Mouse (Mus musculus) lung, postnatal 0 days (tissue): Measurements from ENCODE around the gene Cacna1d.

Experiments
- CTCF ChIP-seq: IDR thresholded peaks from 2 replicates; pipeline ENCODE4 v1.5.1; 2016; ENCODE audit warnings: antibody characterized with exemption, mild to moderate bottlenecking
- EP300 ChIP-seq: IDR thresholded peaks from 2 replicates; pipeline ENCODE4 v1.6.1; 2016; ENCODE audit warnings: antibody characterized with exemption, mild to moderate bottlenecking, control low read depth

DNA sequence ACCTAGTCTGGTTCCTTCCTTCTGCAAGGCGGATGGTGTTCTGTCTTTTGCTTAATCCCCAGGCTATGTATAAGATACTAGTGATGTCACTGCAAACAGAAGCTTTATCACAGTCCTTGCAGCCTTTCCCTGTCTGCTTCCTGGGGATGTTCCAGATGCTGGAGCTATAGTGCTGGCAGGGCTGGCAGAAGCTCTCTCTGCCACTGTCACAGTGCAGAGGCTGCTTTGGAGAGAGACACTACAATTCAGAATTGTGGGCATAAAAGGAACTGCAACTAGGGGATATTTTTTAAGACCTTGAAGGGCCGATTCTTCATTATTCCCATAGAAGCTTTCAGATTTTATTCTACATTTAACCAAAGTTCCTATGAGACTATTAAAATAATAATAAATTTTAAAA, 274.1 kb downstream of the Cacna1d start:
- TF ChIP-seq CTCF (no peak), EP300 (no peak)
